Mouse (Mus musculus): ENCODE data around the gene Rps28. TPM values are rescaled to one million over a fixed set of nuclear protein-coding genes. Genes with fewer than 3 reads are reported as not detected.

The Rps28 gene
- polyA plus RNA-seq, 1 experiment = 860 TPM

DNA sequence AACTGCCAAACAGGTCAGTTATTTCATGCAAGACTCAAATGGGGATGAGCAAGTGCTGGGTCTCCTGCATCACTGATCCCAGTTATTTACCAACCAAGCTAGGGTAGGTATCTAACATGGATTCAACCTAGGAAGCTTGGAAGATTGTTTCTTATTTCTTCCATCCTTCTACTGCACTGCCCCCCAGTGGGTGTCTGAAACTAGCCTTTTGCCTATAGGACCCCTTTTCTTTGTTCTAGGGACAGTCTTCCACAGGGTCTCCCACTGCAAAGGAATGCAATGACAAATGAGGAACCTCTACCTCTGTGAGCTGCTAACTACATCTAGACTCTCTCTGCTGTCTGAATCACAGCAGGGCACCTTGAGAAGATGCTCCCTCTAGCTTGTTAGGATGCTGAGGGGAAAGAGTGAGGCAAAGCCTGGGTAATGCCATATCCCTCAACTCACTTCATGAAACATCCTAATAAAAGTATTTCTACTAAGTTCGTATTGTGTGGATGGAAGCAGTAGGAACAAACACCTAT, 1.9 kb downstream of the Rps28 start:
- H3K36me3 ChIP-seq (ENCODE audit: control insufficient read depth, insufficient read depth, low read length) = peaks cover 13% of the 10 kb centered on the region
- 80% methylated on average over 1 of the region's 1 CpGs for WGBS
- TF ChIP-seq POLR2A (IDR thresholded peaks at IDR 0.05; ENCODE audit: low read depth, low read length) (no peak), CTCF (IDR thresholded peaks at IDR 0.05; ENCODE audit: extremely low read depth, insufficient read depth, insufficient read length, insufficient replicate concordance) (no peak)
- peaks cover 17% of the 10 kb centered on the region for H3K4me1 ChIP-seq (ENCODE audit: control insufficient read depth, insufficient read depth, insufficient read length)
- DNase-seq (ENCODE audit: low read depth in 1 of 2, low spot score in 2 of 2) = no peak
- H3K27me3 ChIP-seq (ENCODE audit: control insufficient read depth, insufficient read depth, low read length) = no peaks in the 10 kb centered on the region
- no peak overlapping the region for H3K4me3 ChIP-seq (ENCODE audit: extremely low read depth, insufficient read depth, insufficient read length)
- H3K27ac ChIP-seq (ENCODE audit: insufficient read depth, low read length) = no peak overlapping the region

DNA sequence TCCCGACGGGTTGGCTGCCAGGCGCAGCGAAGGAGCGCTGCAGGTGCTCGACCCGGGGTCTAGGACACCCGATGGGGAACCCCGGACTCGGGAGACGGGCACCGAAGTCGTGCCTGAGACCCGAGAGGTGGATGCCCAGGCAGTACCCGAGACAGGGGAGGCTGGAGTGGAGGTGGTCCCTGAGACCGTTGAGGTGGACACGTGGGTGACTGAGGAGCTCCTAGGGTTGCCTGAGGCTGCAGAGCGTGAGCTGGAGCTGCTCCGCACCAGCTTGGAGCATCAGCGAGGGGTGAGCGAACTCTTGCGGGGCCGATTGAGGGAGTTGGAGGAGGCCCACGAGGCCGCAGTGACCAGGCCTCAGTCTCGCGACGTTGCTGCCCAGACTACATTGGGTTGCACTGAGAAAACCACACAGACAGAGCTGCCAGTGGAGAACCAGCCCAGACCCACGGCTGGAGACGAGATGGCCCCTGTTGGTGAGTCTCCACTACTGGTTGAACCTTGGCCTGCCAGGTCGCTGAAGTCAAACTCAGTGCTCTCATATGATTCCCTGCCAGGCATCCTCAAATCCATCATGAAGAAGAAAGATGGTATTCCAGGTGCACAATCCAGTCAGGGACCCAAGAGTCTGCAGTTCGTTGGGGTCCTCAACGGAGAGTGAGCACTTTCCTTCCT, 6.3 kb downstream of the Rps28 start:
- 22% methylated on average over 33 of the region's 33 CpGs for WGBS
- H3K27ac ChIP-seq (ENCODE audit: insufficient read depth, low read length) = no peak overlapping the region
- no peaks in the 10 kb centered on the region for H3K27me3 ChIP-seq (ENCODE audit: control insufficient read depth, insufficient read depth, low read length)
- peaks cover 8% of the 10 kb centered on the region for H3K4me1 ChIP-seq (ENCODE audit: control insufficient read depth, insufficient read depth, insufficient read length)
- TF ChIP-seq CTCF (IDR thresholded peaks at IDR 0.05; ENCODE audit: extremely low read depth, insufficient read depth, insufficient read length, insufficient replicate concordance) = no peak
- no peak for TF ChIP-seq POLR2A (IDR thresholded peaks at IDR 0.05; ENCODE audit: low read depth, low read length)
- peaks cover 13% of the 10 kb centered on the region for H3K36me3 ChIP-seq (ENCODE audit: control insufficient read depth, insufficient read depth, low read length)
- peak overlapping the region; percentile 72 for H3K4me3 ChIP-seq (ENCODE audit: extremely low read depth, insufficient read depth, insufficient read length)
- DNase-seq (ENCODE audit: low read depth in 1 of 2, low spot score in 2 of 2) = no peak

DNA sequence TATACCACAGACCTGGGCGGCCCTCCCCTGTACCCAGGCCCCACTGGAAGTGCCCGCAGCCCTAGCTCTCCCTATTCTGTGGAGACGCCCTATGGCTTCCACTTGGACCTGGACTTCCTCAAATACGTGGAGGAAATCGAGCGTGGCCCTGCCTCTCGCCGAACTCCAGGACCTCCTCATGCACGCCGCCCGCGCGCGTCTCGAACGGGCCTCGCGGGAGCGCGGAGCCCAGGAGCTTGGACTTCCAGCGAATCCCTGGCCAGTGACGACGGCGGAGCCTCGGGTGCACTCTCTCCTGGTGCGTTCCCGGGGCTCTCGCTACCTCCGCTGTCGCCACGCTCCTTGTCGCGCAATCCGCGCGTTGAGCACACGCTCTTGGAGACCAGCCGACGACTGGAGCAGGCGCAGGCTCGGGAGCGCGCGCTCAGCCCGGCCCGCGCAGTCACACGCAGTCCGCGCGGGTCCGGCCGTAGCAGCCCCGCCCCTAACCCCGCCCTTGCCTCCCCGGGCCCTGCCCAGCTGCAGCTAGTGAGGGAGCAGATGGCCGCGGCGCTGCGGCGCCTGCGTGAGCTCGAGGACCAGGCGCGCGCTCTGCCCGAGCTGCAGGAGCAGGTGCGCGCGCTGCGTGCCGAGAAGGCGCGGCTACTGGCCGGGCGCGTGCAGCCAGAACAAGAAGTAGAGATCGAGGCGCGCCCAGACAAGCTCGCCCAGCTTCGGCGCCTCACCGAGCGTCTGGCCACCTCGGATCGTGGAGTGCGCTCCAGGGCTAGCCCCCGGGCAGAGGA, 7.0 kb downstream of the Rps28 start:
- DNase-seq (ENCODE audit: low read depth in 1 of 2, low spot score in 2 of 2) = peak; percentile 68 to 78
- under 1% methylated on average over 89 of the region's 89 CpGs for WGBS
- Histone ChIP-seq H3K27ac (ENCODE audit: insufficient read depth, low read length) (peak overlapping the region; percentile 57), H3K27me3 (ENCODE audit: control insufficient read depth, insufficient read depth, low read length) (no peaks in the 10 kb centered on the region), H3K4me3 (ENCODE audit: extremely low read depth, insufficient read depth, insufficient read length) (peak overlapping the region; percentile 72), H3K36me3 (ENCODE audit: control insufficient read depth, insufficient read depth, low read length) (peaks cover 9% of the 10 kb centered on the region), H3K4me1 (ENCODE audit: control insufficient read depth, insufficient read depth, insufficient read length) (peaks cover 8% of the 10 kb centered on the region)
- TF ChIP-seq POLR2A (IDR thresholded peaks at IDR 0.05; ENCODE audit: low read depth, low read length) = no peak; the same call in 1 of the 2 replicates
- no peak for TF ChIP-seq CTCF (IDR thresholded peaks at IDR 0.05; ENCODE audit: extremely low read depth, insufficient read depth, insufficient read length, insufficient replicate concordance)

DNA sequence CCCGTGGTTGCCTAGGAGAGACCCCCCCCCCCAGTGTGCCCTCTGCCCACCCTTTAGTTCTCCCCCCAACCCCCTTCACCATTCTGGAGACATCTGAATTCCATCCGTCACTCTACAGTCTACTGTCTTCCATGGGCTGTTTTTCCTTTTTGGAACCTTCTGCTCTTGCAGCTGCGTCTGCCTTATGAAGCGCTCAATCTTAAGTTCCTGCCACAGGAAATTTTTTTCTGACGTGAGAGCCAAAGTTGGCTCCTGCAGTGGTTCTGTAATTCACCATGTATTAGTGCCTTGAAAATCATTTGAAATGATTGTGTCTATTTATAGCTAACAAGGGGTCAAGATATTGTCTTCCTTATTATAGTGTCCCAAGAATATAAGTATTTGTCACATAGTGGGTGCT, 7.8 kb downstream of the Rps28 start:
- Histone ChIP-seq H3K27ac (ENCODE audit: insufficient read depth, low read length) (peak overlapping the region; percentile 57; the same call in 1 of the 2 replicates), H3K4me1 (ENCODE audit: control insufficient read depth, insufficient read depth, insufficient read length) (peaks cover 8% of the 10 kb centered on the region), H3K36me3 (ENCODE audit: control insufficient read depth, insufficient read depth, low read length) (peaks cover 3% of the 10 kb centered on the region), H3K4me3 (ENCODE audit: extremely low read depth, insufficient read depth, insufficient read length) (no peak overlapping the region; the same call in 1 of the 2 replicates), H3K27me3 (ENCODE audit: control insufficient read depth, insufficient read depth, low read length) (no peaks in the 10 kb centered on the region)
- DNase-seq (ENCODE audit: low read depth in 1 of 2, low spot score in 2 of 2) = no peak
- 48% methylated on average over 5 of the region's 5 CpGs for WGBS
- TF ChIP-seq CTCF (IDR thresholded peaks at IDR 0.05; ENCODE audit: extremely low read depth, insufficient read depth, insufficient read length, insufficient replicate concordance) (no peak), POLR2A (IDR thresholded peaks at IDR 0.05; ENCODE audit: low read depth, low read length) (no peak)

- DNase-seq (ENCODE audit: low read depth in 1 of 2, low spot score in 2 of 2) = no peak
- H3K4me3 ChIP-seq (ENCODE audit: extremely low read depth, insufficient read depth, insufficient read length) = no peak overlapping the region
- no peaks in the 10 kb centered on the region; the same call in 1 of the 2 replicates for H3K36me3 ChIP-seq (ENCODE audit: control insufficient read depth, insufficient read depth, low read length)
- H3K27me3 ChIP-seq (ENCODE audit: control insufficient read depth, insufficient read depth, low read length) = peaks cover 4% of the 10 kb centered on the region; the same call in 1 of the 2 replicates
- 81% methylated on average over 6 of the region's 6 CpGs for WGBS
- no peak for TF ChIP-seq POLR2A (IDR thresholded peaks at IDR 0.05; ENCODE audit: low read depth, low read length)
- TF ChIP-seq CTCF (IDR thresholded peaks at IDR 0.05; ENCODE audit: extremely low read depth, insufficient read depth, insufficient read length, insufficient replicate concordance) = no peak
- peaks cover 10% of the 10 kb centered on the region for H3K4me1 ChIP-seq (ENCODE audit: control insufficient read depth, insufficient read depth, insufficient read length)
- H3K27ac ChIP-seq (ENCODE audit: insufficient read depth, low read length) = no peak overlapping the region
These were observed 9.0 kb downstream of the Rps28 start for GRCm38 (mm10) chr17:33815399-33815798.

- Histone ChIP-seq H3K27me3 (ENCODE audit: control insufficient read depth, insufficient read depth, low read length) (peaks cover 7% of the 10 kb centered on the region), H3K4me1 (ENCODE audit: control insufficient read depth, insufficient read depth, insufficient read length) (peaks cover 6% of the 10 kb centered on the region), H3K27ac (ENCODE audit: insufficient read depth, low read length) (peak overlapping the region; percentile 26; the same call in 1 of the 2 replicates), H3K4me3 (ENCODE audit: extremely low read depth, insufficient read depth, insufficient read length) (no peak overlapping the region), H3K36me3 (ENCODE audit: control insufficient read depth, insufficient read depth, low read length) (no peaks in the 10 kb centered on the region)
- WGBS = 63% methylated on average over 4 of the region's 4 CpGs
- TF ChIP-seq POLR2A (IDR thresholded peaks at IDR 0.05; ENCODE audit: low read depth, low read length) (no peak), CTCF (IDR thresholded peaks at IDR 0.05; ENCODE audit: extremely low read depth, insufficient read depth, insufficient read length, insufficient replicate concordance) (no peak)
- DNase-seq (ENCODE audit: low read depth in 1 of 2, low spot score in 2 of 2) = no peak
These were observed 11.4 kb downstream of the Rps28 start for GRCm38 (mm10) chr17:33812990-33813389.
